Mouse (Mus musculus): ENCODE results near the gene Ripk3. TPM values are rescaled to one million over a fixed set of nuclear protein-coding genes. Genes with fewer than 3 reads are reported as not detected.

Ripk3 gene
- polyA plus RNA-seq, 1 experiment from 2014 or later, result 13.2 TPM

GRCm38 (mm10) chr14:55747051-55747847 is 41.4 kb downstream of the Ripk3 start:
- Histone ChIP-seq H3K9me3 (ENCODE audit: control insufficient read depth, low read length) (no peaks in the 10 kb centered on the region), H3K36me3 (ENCODE audit: control insufficient read depth, insufficient read depth, low read length) (peaks cover 14% of the 10 kb centered on the region), H3K27me3 (ENCODE audit: control insufficient read depth, insufficient read depth, low read length) (no peaks in the 10 kb centered on the region), H3K9ac (ENCODE audit: low read length) (no peak overlapping the region), H3K27ac (replicated peaks) (no peak overlapping the region), H3K4me2 (replicated peaks; ENCODE audit: low read depth) (no peak overlapping the region), H3K4me1 (replicated peaks; ENCODE audit: control insufficient read depth, insufficient read depth) (peaks cover 9% of the 10 kb centered on the region), H3K4me3 (ENCODE audit: low read depth, low read length) (no peak overlapping the region)
- WGBS, result 82% methylated on average over 10 of the region's 10 CpGs
- TF ChIP-seq EP300 (optimal IDR thresholded peaks at IDR 0.05), result no peak
- peak; percentile 25; the same call in 1 of the 2 replicates for TF ChIP-seq CTCF (IDR thresholded peaks at IDR 0.05; ENCODE audit: low read depth)
- ATAC-seq (ENCODE audit: low FRiP score, low TSS enrichment), result no peak
- no peak for DNase-seq (ENCODE audit: low spot score)

GRCm38 (mm10) chr14:55745861-55746237 is 42.8 kb downstream of the Ripk3 start:
- Histone ChIP-seq H3K36me3 (ENCODE audit: control insufficient read depth, insufficient read depth, low read length) (peaks cover 10% of the 10 kb centered on the region; the same call in 1 of the 2 replicates), H3K4me3 (ENCODE audit: low read depth, low read length) (peak overlapping the region; percentile 89), H3K27me3 (ENCODE audit: control insufficient read depth, insufficient read depth, low read length) (no peaks in the 10 kb centered on the region), H3K9me3 (ENCODE audit: control insufficient read depth, low read length) (no peaks in the 10 kb centered on the region), H3K4me1 (replicated peaks; ENCODE audit: control insufficient read depth, insufficient read depth) (peaks cover 9% of the 10 kb centered on the region), H3K27ac (replicated peaks) (peak overlapping the region; percentile 69), H3K4me2 (replicated peaks; ENCODE audit: low read depth) (peak overlapping the region; percentile 64), H3K9ac (ENCODE audit: low read length) (peak overlapping the region; percentile 79)
- 0% methylated on average over 31 of the region's 31 CpGs for WGBS
- ATAC-seq (ENCODE audit: low FRiP score, low TSS enrichment) (no peak), DNase-seq (ENCODE audit: low spot score) (no peak)
- no peak for TF ChIP-seq EP300 (optimal IDR thresholded peaks at IDR 0.05)
- TF ChIP-seq CTCF (IDR thresholded peaks at IDR 0.05; ENCODE audit: low read depth), result no peak

DNA sequence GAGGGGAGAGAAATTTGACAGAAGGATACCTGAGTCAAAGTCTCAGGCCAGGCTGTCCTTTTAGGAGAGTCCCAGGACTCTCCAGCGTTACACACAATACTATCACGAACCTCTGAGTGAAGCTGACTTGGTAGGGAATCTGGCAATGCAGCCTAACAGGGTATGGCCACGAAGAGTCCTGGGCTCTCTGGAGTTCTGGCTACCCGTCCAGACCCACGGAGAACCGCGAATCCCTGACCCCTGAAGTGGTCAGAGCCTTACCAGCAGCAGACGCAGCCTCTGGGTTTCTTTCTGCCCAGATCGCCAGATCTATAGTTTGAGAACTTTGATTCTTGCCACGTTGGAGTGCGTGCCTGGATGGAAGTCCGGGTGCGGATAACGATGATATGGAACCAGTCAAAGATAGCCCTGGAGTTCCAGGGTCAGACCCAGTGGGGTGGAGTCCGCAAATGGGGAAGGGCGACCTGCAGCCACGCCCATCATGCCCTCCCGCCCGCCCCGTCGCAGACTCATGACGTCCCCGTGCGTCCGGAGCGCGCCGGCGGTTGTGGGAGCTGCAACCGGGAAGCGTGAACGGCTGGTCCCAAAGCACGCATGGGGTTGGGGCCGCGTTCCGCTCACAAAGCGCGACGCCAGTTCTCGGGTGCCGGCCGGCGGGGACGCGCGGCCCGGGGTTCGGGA is 43.3 kb downstream of the Ripk3 start, which contains the start of the genes Dhrs1 and Nop9:
Gene Dhrs1 (minus strand): TSS at position 511 of the 681 bp plus-strand sequence.
Gene Nop9 (plus strand): TSS at position 514 of the 681 bp plus-strand sequence.
- Histone ChIP-seq H3K4me3 (ENCODE audit: low read depth, low read length) (peak within 1 kb of the TSS; percentile 89), H3K9me3 (ENCODE audit: control insufficient read depth, low read length) (no peaks in the 10 kb centered on the region), H3K27ac (replicated peaks) (peak within 1 kb of the TSS; percentile 69), H3K4me2 (replicated peaks; ENCODE audit: low read depth) (peak within 1 kb of the TSS; percentile 64), H3K9ac (ENCODE audit: low read length) (peak within 1 kb of the TSS; percentile 79), H3K36me3 (ENCODE audit: control insufficient read depth, insufficient read depth, low read length) (peaks cover 10% of the 10 kb centered on the region; the same call in 1 of the 2 replicates), H3K27me3 (ENCODE audit: control insufficient read depth, insufficient read depth, low read length) (no peaks in the 10 kb centered on the region), H3K4me1 (replicated peaks; ENCODE audit: control insufficient read depth, insufficient read depth) (peaks cover 9% of the 10 kb centered on the region)
- 1% methylated on average over 45 of the region's 48 CpGs for WGBS
- TF ChIP-seq EP300 (optimal IDR thresholded peaks at IDR 0.05) (no peak), CTCF (IDR thresholded peaks at IDR 0.05; ENCODE audit: low read depth) (0 out of 2 replicates have a peak, but pooled peaks have one; percentile 16)
- peak; percentile 96 for DNase-seq (ENCODE audit: low spot score)
- peak; percentile 88 for ATAC-seq (ENCODE audit: low FRiP score, low TSS enrichment)

DNA sequence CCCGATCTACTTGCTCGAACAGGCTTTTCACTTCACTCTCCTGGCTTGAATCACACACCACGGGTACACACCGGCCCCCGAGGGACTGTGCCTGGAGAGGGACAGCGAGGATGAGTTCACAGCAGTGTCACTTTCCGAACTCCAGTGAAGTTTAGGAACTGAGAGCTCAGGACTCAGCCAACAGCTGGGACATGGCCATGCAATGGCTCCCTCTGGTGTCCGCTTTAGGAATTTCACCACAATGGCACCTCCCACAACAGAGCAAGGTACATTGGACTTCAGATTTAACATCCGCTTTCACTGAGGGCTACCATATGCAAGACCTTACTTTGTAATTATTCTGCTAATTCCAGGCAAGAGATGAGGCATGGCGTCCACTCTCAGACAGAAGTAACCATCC is 45.0 kb downstream of the Ripk3 start:
- H3K4me2 ChIP-seq (replicated peaks; ENCODE audit: low read depth), result peak overlapping the region; percentile 38
- no peak overlapping the region for H3K4me3 ChIP-seq (ENCODE audit: low read depth, low read length)
- DNase-seq (ENCODE audit: low spot score), result peak; percentile 89
- 14% methylated on average over 10 of the region's 10 CpGs for WGBS
- TF ChIP-seq EP300 (optimal IDR thresholded peaks at IDR 0.05) (no peak), CTCF (IDR thresholded peaks at IDR 0.05; ENCODE audit: low read depth) (peak; percentile 98)
- H3K9ac ChIP-seq (ENCODE audit: low read length), result peak overlapping the region; percentile 45; the same call in 1 of the 2 replicates
- peaks cover 9% of the 10 kb centered on the region for H3K4me1 ChIP-seq (replicated peaks; ENCODE audit: control insufficient read depth, insufficient read depth)
- ATAC-seq (ENCODE audit: low FRiP score, low TSS enrichment), result peak; percentile 74
- no peak overlapping the region for H3K27ac ChIP-seq (replicated peaks)
- H3K9me3 ChIP-seq (ENCODE audit: control insufficient read depth, low read length), result no peaks in the 10 kb centered on the region
- H3K36me3 ChIP-seq (ENCODE audit: control insufficient read depth, insufficient read depth, low read length), result 0 out of 2 replicates have a peak, but pooled peaks cover 5% of the 10 kb centered on the region
- H3K27me3 ChIP-seq (ENCODE audit: control insufficient read depth, insufficient read depth, low read length), result no peaks in the 10 kb centered on the region

DNA sequence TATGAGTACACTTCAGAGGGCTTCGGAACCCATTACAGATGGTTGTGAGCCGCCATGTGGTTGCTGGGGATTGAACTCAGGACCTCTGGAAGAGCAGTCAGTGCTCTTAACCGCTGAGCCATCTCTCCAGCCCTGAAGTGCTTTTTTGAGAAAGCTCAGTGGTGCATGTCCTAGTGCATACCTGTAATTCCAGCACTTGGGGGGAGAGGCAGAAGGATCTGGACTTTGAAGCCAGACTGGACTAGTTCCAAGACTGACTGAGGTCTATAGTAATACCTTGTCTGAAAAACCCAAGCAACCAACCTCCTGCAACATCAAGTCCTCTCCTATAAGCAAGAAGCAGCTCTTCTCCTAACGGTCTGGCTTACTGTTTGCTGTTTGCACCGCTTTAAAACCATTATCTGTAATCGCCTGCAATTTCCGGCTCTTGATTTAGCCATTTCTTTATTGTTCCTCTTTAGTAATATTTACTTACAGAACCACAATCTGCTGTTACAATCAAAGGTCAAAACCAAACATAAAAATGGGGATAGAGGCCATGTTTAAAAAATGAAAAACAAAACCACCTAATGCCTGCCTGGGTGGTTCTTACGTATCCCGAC is 51.5 kb downstream of the Ripk3 start:
- H3K27ac ChIP-seq (replicated peaks), result no peak overlapping the region
- H3K36me3 ChIP-seq (ENCODE audit: control insufficient read depth, insufficient read depth, low read length), result 0 out of 2 replicates have a peak, but pooled peaks cover 2% of the 10 kb centered on the region
- H3K9ac ChIP-seq (ENCODE audit: low read length), result no peak overlapping the region
- WGBS, result 82% methylated on average over 9 of the region's 9 CpGs
- no peak overlapping the region for H3K4me3 ChIP-seq (ENCODE audit: low read depth, low read length)
- no peak for TF ChIP-seq CTCF (IDR thresholded peaks at IDR 0.05; ENCODE audit: low read depth)
- TF ChIP-seq EP300 (optimal IDR thresholded peaks at IDR 0.05), result no peak
- H3K4me2 ChIP-seq (replicated peaks; ENCODE audit: low read depth), result no peak overlapping the region
- H3K4me1 ChIP-seq (replicated peaks; ENCODE audit: control insufficient read depth, insufficient read depth), result no peaks in the 10 kb centered on the region
- H3K27me3 ChIP-seq (ENCODE audit: control insufficient read depth, insufficient read depth, low read length), result no peaks in the 10 kb centered on the region
- ATAC-seq (ENCODE audit: low FRiP score, low TSS enrichment) (no peak), DNase-seq (ENCODE audit: low spot score) (no peak)
- no peaks in the 10 kb centered on the region for H3K9me3 ChIP-seq (ENCODE audit: control insufficient read depth, low read length)

Data from stomach, postnatal 0 days (tissue).